Mouse (Mus musculus) large intestine, adult 2 months (tissue): ENCODE measurements around the gene Plxna4. TPM values are rescaled to one million over a fixed set of nuclear protein-coding genes. Genes with fewer than 3 reads are reported as not detected.

ENCODE experiments used
- DNase-seq: peaks from one replicate; pipeline ENCODE4 v3.0.0-alpha.2; 2012; ENCODE audit warnings: low read depth, low spot score
- WGBS: fragments of 180-500 bp; shearing (Covaris S2); methylation state at CpG from one replicate; pipeline ENCODE4 v1.1.7; 2018; 5-methylcytosine and 5-hydroxymethylcytosine counted together
- polyA plus RNA-seq: library from polyadenylated mRNA; depleted of rRNA; stranded (reverse); fragments of >200 nt; gene quantifications from 2 replicates; pipeline ENCODE4 v1.2.3, GENCODE M21; 2012

The Plxna4 gene
- polyA plus RNA-seq, 1 experiment, result 0.46 TPM

- WGBS, result 82% methylated on average over 5 of the region's 5 CpGs
- DNase-seq, result no peak
Observed at GRCm38 (mm10) chr6:32364933-32365332, 223.1 kb downstream of the Plxna4 start.

- DNase-seq, result no peak
- 61% methylated on average over 7 of the region's 7 CpGs for WGBS
Observed at GRCm38 (mm10) chr6:32363489-32364068, 224.4 kb downstream of the Plxna4 start.

- 80% methylated on average over 4 of the region's 4 CpGs for WGBS
- DNase-seq, result no peak
Observed at GRCm38 (mm10) chr6:32362421-32362820, 225.6 kb downstream of the Plxna4 start.

GRCm38 (mm10) chr6:32359675-32360074 is 228.3 kb downstream of the Plxna4 start:
- DNase-seq, result no peak
- 69% methylated on average over 3 of the region's 3 CpGs for WGBS

- DNase-seq, result no peak
- WGBS, result 84% methylated on average over 5 of the region's 5 CpGs
Observed at GRCm38 (mm10) chr6:32357497-32357896, 230.5 kb downstream of the Plxna4 start.

- 71% methylated on average over 4 of the region's 4 CpGs for WGBS
- DNase-seq, result no peak
Observed at GRCm38 (mm10) chr6:32355559-32355958, 232.4 kb downstream of the Plxna4 start.

GRCm38 (mm10) chr6:32348996-32349395 is 239.0 kb downstream of the Plxna4 start:
- no peak for DNase-seq
- WGBS, result 68% methylated on average over 2 of the region's 2 CpGs

- 32% methylated on average over 6 of the region's 6 CpGs for WGBS
- no peak for DNase-seq
Observed at GRCm38 (mm10) chr6:32348126-32348525, 239.9 kb downstream of the Plxna4 start.

GRCm38 (mm10) chr6:32346015-32346414 is 242.0 kb downstream of the Plxna4 start:
- WGBS, result 72% methylated on average over 2 of the region's 2 CpGs
- DNase-seq, result no peak

GRCm38 (mm10) chr6:32342727-32343126 is 245.3 kb downstream of the Plxna4 start:
- WGBS, result 83% methylated on average over 8 of the region's 8 CpGs
- no peak for DNase-seq

- DNase-seq, result no peak
- WGBS, result 73% methylated on average over 6 of the region's 6 CpGs
Observed at GRCm38 (mm10) chr6:32342272-32342671, 245.7 kb downstream of the Plxna4 start.

- WGBS, result 49% methylated on average over 8 of the region's 8 CpGs
- no peak for DNase-seq
Observed at GRCm38 (mm10) chr6:32338416-32338943, 249.5 kb downstream of the Plxna4 start.

- DNase-seq, result no peak
Observed at GRCm38 (mm10) chr6:32331281-32331680, 256.7 kb downstream of the Plxna4 start.

- WGBS, result 67% methylated on average over 9 of the region's 9 CpGs
Observed at GRCm38 (mm10) chr6:32330034-32330795, 257.8 kb downstream of the Plxna4 start.

GRCm38 (mm10) chr6:32328028-32328427 is 260.0 kb downstream of the Plxna4 start:
- WGBS, result 3% methylated on average over 8 of the region's 8 CpGs
- peak; percentile 1 for DNase-seq

More at GRCm38 (mm10) chr6:32330034-32330795, 257.8 kb downstream of the Plxna4 start:
- DNase-seq, result no peak

GRCm38 (mm10) chr6:32327173-32327572 is 260.8 kb downstream of the Plxna4 start:
- no peak for DNase-seq
- WGBS, result 35% methylated on average over 5 of the region's 5 CpGs

- 91% methylated on average over 5 of the region's 5 CpGs for WGBS
- no peak for DNase-seq
Observed at GRCm38 (mm10) chr6:32326406-32326805, 261.6 kb downstream of the Plxna4 start.

GRCm38 (mm10) chr6:32325851-32326250 is 262.1 kb downstream of the Plxna4 start:
- 62% methylated on average over 7 of the region's 7 CpGs for WGBS
- DNase-seq, result no peak

- WGBS, result 63% methylated on average over 3 of the region's 3 CpGs
- no peak for DNase-seq
Observed at GRCm38 (mm10) chr6:32321187-32321586, 266.8 kb downstream of the Plxna4 start.

- no peak for DNase-seq
- WGBS, result 35% methylated on average over 3 of the region's 3 CpGs
Observed at GRCm38 (mm10) chr6:32320254-32320653, 267.7 kb downstream of the Plxna4 start.

- 73% methylated on average over 8 of the region's 8 CpGs for WGBS
- DNase-seq, result no peak
Observed at GRCm38 (mm10) chr6:32317470-32317869, 270.5 kb downstream of the Plxna4 start.
